Comparison of ENCODE assay signal across 15 mouse cellular contexts in the genomic region with DNA sequence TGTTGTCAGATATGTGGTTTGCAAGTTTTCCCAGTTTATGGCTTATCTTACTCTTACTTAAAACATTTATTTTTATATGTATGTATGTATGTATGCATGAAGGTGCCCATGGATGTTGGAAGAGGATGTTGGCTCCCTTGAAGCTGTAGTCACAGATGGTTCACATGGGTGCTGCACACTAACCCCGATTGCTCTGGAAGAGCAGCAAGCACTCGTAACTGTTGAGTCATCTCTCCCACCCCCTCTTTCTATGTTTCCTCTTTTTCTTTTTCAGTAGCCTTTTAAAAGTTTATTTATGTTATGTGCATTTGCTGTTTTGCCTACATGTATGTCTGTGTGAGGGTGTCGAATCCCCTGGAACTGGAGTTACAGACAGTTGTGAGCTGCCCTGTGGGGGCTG.
"Had no signal": no experiment of that assay in that cellular context is flagged by ENCODE, and none has a peak within 500 bp of the region (broad histone marks: within the 10 kb centered on the region; RNA-seq: fewer than 3 reads in every experiment).

No protein-coding gene starts in this region.

- H3K9me3 ChIP-seq: liver, embryonic 13.5 days; midbrain, embryonic 12.5 days; midbrain, embryonic 15.5 days had no signal

- ATAC-seq: midbrain, embryonic 15.5 days had no signal

- H3K4me1 ChIP-seq: liver, embryonic 13.5 days had no signal

- H3K4me3 ChIP-seq: layer of hippocampus, adult 2 months; left cerebral cortex, adult 2 months; liver, embryonic 13.5 days; midbrain, embryonic 12.5 days; midbrain, embryonic 15.5 days; myocyte had no signal

- DNase-seq: kidney, postnatal 25 days; layer of hippocampus, adult 9-11 months; layer of hippocampus, postnatal 36 days; liver, embryonic 13.5 days; lung, adult 2 months; lung, postnatal 14 days; lung, postnatal 4 days; thymus, adult 18-20 months; thymus, postnatal 36 days had no signal

- H3K27ac ChIP-seq: kidney, postnatal 0 days; layer of hippocampus, adult 2 months; left cerebral cortex, adult 2 months; liver, embryonic 13.5 days; midbrain, embryonic 12.5 days; midbrain, embryonic 15.5 days had no signal

- H3K9ac ChIP-seq: liver, embryonic 13.5 days; midbrain, embryonic 12.5 days; midbrain, embryonic 15.5 days had no signal

- H3K27me3 ChIP-seq: midbrain, embryonic 12.5 days; midbrain, embryonic 15.5 days had no signal

- H3K36me3 ChIP-seq: liver, embryonic 13.5 days; midbrain, embryonic 12.5 days; midbrain, embryonic 15.5 days had no signal
